Mouse (Mus musculus): Measurements from ENCODE around the gene Fam187b. TPM values are rescaled to one million over a fixed set of nuclear protein-coding genes. Genes with fewer than 3 reads are reported as not detected.
"Not testable (repeated sequence)": the region's sequence is repeated elsewhere in the genome, so short reads cannot be mapped to it uniquely, and the experiment has no call there.

Fam187b gene
- 0.17 and 0.38 TPM in 2 replicates for polyA plus RNA-seq (2015; fragmentation: Nextera tagmentation; extraction: Ambion mirVana)

- no peak within 1 kb of the TSS for H3K27ac ChIP-seq
- no peaks in the 10 kb centered on the region for H3K9me3 ChIP-seq
- H3K9ac ChIP-seq (replicated peaks): 0 out of 2 replicates have a peak within 1 kb of the TSS, but pooled peaks have one; percentile 19
- H3K4me1 ChIP-seq (replicated peaks): peaks cover 12% of the 10 kb centered on the region
- H3K36me3 ChIP-seq: no peaks in the 10 kb centered on the region
- peak within 1 kb of the TSS; percentile 35 for H3K4me3 ChIP-seq (replicated peaks)
- peak within 1 kb of the TSS; percentile 54 for H3K4me2 ChIP-seq (replicated peaks)
- under 1% methylated on average over 37 of the region's 37 CpGs for WGBS
- H3K27me3 ChIP-seq: peaks cover 23% of the 10 kb centered on the region
- peak; percentile 85 for ATAC-seq
Observed at GRCm38 (mm10) chr7:30973501-30974289, at the start of gene Fam187b. TSS of gene Fam187b (plus strand) at chr7:30973790.

GRCm38 (mm10) chr7:30924071-30924470 lies 49.5 kb upstream of the Fam187b start:
- Histone ChIP-seq H3K36me3 (no peaks in the 10 kb centered on the region), H3K9ac (replicated peaks) (no peak overlapping the region), H3K4me1 (replicated peaks) (no peaks in the 10 kb centered on the region), H3K4me2 (replicated peaks) (no peak overlapping the region), H3K27ac (no peak overlapping the region), H3K4me3 (replicated peaks) (no peak overlapping the region), H3K9me3 (no peaks in the 10 kb centered on the region), H3K27me3 (no peaks in the 10 kb centered on the region)
- no peak for ATAC-seq
- 78% methylated on average over 3 of the region's 3 CpGs for WGBS

- H3K9me3 ChIP-seq; H3K4me3 ChIP-seq (replicated peaks); H3K36me3 ChIP-seq; H3K27me3 ChIP-seq; H3K27ac ChIP-seq; H3K4me2 ChIP-seq (replicated peaks); H3K9ac ChIP-seq (replicated peaks); H3K4me1 ChIP-seq (replicated peaks); ATAC-seq: not testable (repeated sequence)
- WGBS: 79% methylated on average over 2 of the region's 2 CpGs
Observed at GRCm38 (mm10) chr7:30924581-30924980, 49.0 kb upstream of the Fam187b start, which contains the start of gene Hamp2. TSS of gene Hamp2 (minus strand) at chr7:30924681.

- not testable (repeated sequence) for H3K4me2 ChIP-seq (replicated peaks); H3K4me1 ChIP-seq (replicated peaks); H3K9ac ChIP-seq (replicated peaks); ATAC-seq; H3K9me3 ChIP-seq; H3K27ac ChIP-seq; H3K36me3 ChIP-seq; H3K4me3 ChIP-seq (replicated peaks); H3K27me3 ChIP-seq
- WGBS: 80% methylated on average over 6 of the region's 6 CpGs
Observed at GRCm38 (mm10) chr7:30935422-30936099, 38.0 kb upstream of the Fam187b start.

GRCm38 (mm10) chr7:30940070-30940469 lies 33.5 kb upstream of the Fam187b start:
- H3K9ac ChIP-seq (replicated peaks); H3K27ac ChIP-seq; H3K36me3 ChIP-seq; H3K4me1 ChIP-seq (replicated peaks); H3K27me3 ChIP-seq; H3K4me2 ChIP-seq (replicated peaks); H3K9me3 ChIP-seq; ATAC-seq; H3K4me3 ChIP-seq (replicated peaks): not testable (repeated sequence)
- 74% methylated on average over 1 of the region's 1 CpGs for WGBS

GRCm38 (mm10) chr7:30942365-30942764 lies 31.2 kb upstream of the Fam187b start:
- H3K27ac ChIP-seq; H3K4me1 ChIP-seq (replicated peaks); H3K9me3 ChIP-seq; H3K9ac ChIP-seq (replicated peaks); ATAC-seq; H3K27me3 ChIP-seq; H3K4me2 ChIP-seq (replicated peaks); H3K4me3 ChIP-seq (replicated peaks): not testable (repeated sequence)
- WGBS: 66% methylated on average over 3 of the region's 3 CpGs
- H3K36me3 ChIP-seq: peaks cover 14% of the 10 kb centered on the region

GRCm38 (mm10) chr7:30943909-30944635 lies 29.5 kb upstream of the Fam187b start, which contains the start of gene Hamp:
TSS of gene Hamp (minus strand) at chr7:30944032.
- Histone ChIP-seq H3K9ac (replicated peaks) (no peak within 1 kb of the TSS), H3K36me3 (peaks cover 20% of the 10 kb centered on the region), H3K27ac (no peak within 1 kb of the TSS), H3K4me1 (replicated peaks) (no peaks in the 10 kb centered on the region), H3K4me2 (replicated peaks) (no peak within 1 kb of the TSS), H3K27me3 (no peaks in the 10 kb centered on the region), H3K9me3 (no peaks in the 10 kb centered on the region), H3K4me3 (replicated peaks) (no peak within 1 kb of the TSS)
- no peak for ATAC-seq
- WGBS: 74% methylated on average over 9 of the region's 9 CpGs

- not testable (repeated sequence) for H3K9ac ChIP-seq (replicated peaks); H3K4me3 ChIP-seq (replicated peaks); H3K9me3 ChIP-seq; H3K4me2 ChIP-seq (replicated peaks); H3K27ac ChIP-seq; H3K27me3 ChIP-seq; H3K4me1 ChIP-seq (replicated peaks); ATAC-seq
- WGBS: 68% methylated on average over 2 of the region's 2 CpGs
- peaks cover 25% of the 10 kb centered on the region for H3K36me3 ChIP-seq
Observed at GRCm38 (mm10) chr7:30944706-30945105, 28.9 kb upstream of the Fam187b start.

- ATAC-seq: 0 out of 2 replicates have a peak, but pooled peaks have one; percentile 30
- not testable (repeated sequence) for H3K4me2 ChIP-seq (replicated peaks); H3K27me3 ChIP-seq; H3K9ac ChIP-seq (replicated peaks); H3K4me1 ChIP-seq (replicated peaks); H3K9me3 ChIP-seq; H3K4me3 ChIP-seq (replicated peaks); H3K27ac ChIP-seq
- WGBS: 88% methylated on average over 7 of the region's 7 CpGs
- H3K36me3 ChIP-seq: peaks cover 32% of the 10 kb centered on the region
Observed at GRCm38 (mm10) chr7:30945466-30945865, 28.1 kb upstream of the Fam187b start.

- Histone ChIP-seq H3K27ac (no peak overlapping the region), H3K9ac (replicated peaks) (no peak overlapping the region), H3K27me3 (no peaks in the 10 kb centered on the region), H3K4me1 (replicated peaks) (no peaks in the 10 kb centered on the region), H3K36me3 (peaks cover 36% of the 10 kb centered on the region), H3K4me3 (replicated peaks) (no peak overlapping the region), H3K4me2 (replicated peaks) (no peak overlapping the region), H3K9me3 (no peaks in the 10 kb centered on the region)
- 97% methylated on average over 7 of the region's 7 CpGs for WGBS
- no peak for ATAC-seq
Observed at GRCm38 (mm10) chr7:30945876-30946275, 27.7 kb upstream of the Fam187b start.

GRCm38 (mm10) chr7:30949902-30950301 lies 23.7 kb upstream of the Fam187b start:
- 93% methylated on average over 3 of the region's 3 CpGs for WGBS
- peaks cover 72% of the 10 kb centered on the region for H3K36me3 ChIP-seq
- not testable (repeated sequence) for H3K27ac ChIP-seq; H3K9me3 ChIP-seq; H3K4me1 ChIP-seq (replicated peaks); ATAC-seq; H3K4me2 ChIP-seq (replicated peaks); H3K27me3 ChIP-seq; H3K4me3 ChIP-seq (replicated peaks); H3K9ac ChIP-seq (replicated peaks)
